10 mouse cellular contexts compared by ENCODE assay signal in genomic region chr6:31148311-31148856, GRCm38 (mm10).
DNase-seq lines count a peak whose midpoint lies in the region; ATAC-seq and TF ChIP-seq lines count a peak whose summit lies in the region.
"Had no signal": no experiment of that assay in that cellular context is flagged by ENCODE, and none has a peak within 500 bp of the region (broad histone marks: within the 10 kb centered on the region; RNA-seq: fewer than 3 reads in every experiment).

No protein-coding gene starts in this region.

- H3K27ac ChIP-seq in cerebellum, adult 2 months (ENCODE audit: insufficient read depth, low read length), result no peak overlapping the region; the same call in 1 of the 2 replicates
- H3K27ac ChIP-seq in kidney, postnatal 0 days, result peak overlapping the region; percentile 22; the same call in 1 of the 2 replicates
- H3K27ac ChIP-seq in hindbrain, embryonic 12.5 days, result no peak overlapping the region
- H3K27ac ChIP-seq: limb, embryonic 13.5 days had no signal

- H3K4me3 ChIP-seq in cerebellum, adult 2 months (replicated peaks; ENCODE audit: insufficient read depth, low read depth, low read length), result no peak overlapping the region
- no peak overlapping the region for H3K4me3 ChIP-seq in kidney, postnatal 0 days (replicated peaks; ENCODE audit: low read depth, low read length)
- H3K4me3 ChIP-seq in hindbrain, embryonic 12.5 days, result no peak overlapping the region
- H3K4me3 ChIP-seq: limb, embryonic 13.5 days had no signal

- no peaks in the 10 kb centered on the region for H3K36me3 ChIP-seq in kidney, postnatal 0 days (ENCODE audit: insufficient read depth, low read length)
- no peaks in the 10 kb centered on the region for H3K36me3 ChIP-seq in hindbrain, embryonic 12.5 days
- H3K36me3 ChIP-seq: limb, embryonic 13.5 days had no signal

- peak; percentile 64 to 80 for DNase-seq in cerebellum, adult 2 months
- no peak for DNase-seq in cerebellum, postnatal 14 days
- peak; percentile 55 for DNase-seq in urinary bladder, postnatal 14 days (ENCODE audit: low spot score)
- no peak for DNase-seq in urinary bladder, postnatal 10 days (ENCODE audit: low spot score)
- DNase-seq in kidney, postnatal 0 days (ENCODE audit: low spot score), result peak; percentile 48
- no peak for DNase-seq in spleen, postnatal 14 days (ENCODE audit: low spot score in 2 of 2)
- DNase-seq in retina, embryonic 14.5 days (ENCODE audit: low spot score), result no peak
- DNase-seq: adrenal gland, postnatal 14 days had no signal

- TF ChIP-seq POLR2A in cerebellum, adult 2 months (IDR thresholded peaks at IDR 0.05; ENCODE audit: borderline replicate concordance, insufficient read depth, low read length), result no peak

- H3K4me2 ChIP-seq in kidney, postnatal 0 days (ENCODE audit: low read length), result no peak overlapping the region
- no peak overlapping the region for H3K4me2 ChIP-seq in hindbrain, embryonic 12.5 days (replicated peaks)
- H3K4me2 ChIP-seq: limb, embryonic 13.5 days had no signal

- no peaks in the 10 kb centered on the region for H3K27me3 ChIP-seq in cerebellum, adult 2 months (ENCODE audit: control insufficient read depth, insufficient read depth, low read length)
- no peaks in the 10 kb centered on the region for H3K27me3 ChIP-seq in kidney, postnatal 0 days (ENCODE audit: insufficient read depth, low read length)
- no peaks in the 10 kb centered on the region for H3K27me3 ChIP-seq in hindbrain, embryonic 12.5 days
- H3K27me3 ChIP-seq: limb, embryonic 13.5 days had no signal

- H3K9me3 ChIP-seq in kidney, postnatal 0 days (replicated peaks; ENCODE audit: low read length), result no peaks in the 10 kb centered on the region
- no peaks in the 10 kb centered on the region for H3K9me3 ChIP-seq in hindbrain, embryonic 12.5 days (replicated peaks)
- H3K9me3 ChIP-seq: limb, embryonic 13.5 days had no signal

- H3K4me1 ChIP-seq in cerebellum, adult 2 months (ENCODE audit: control insufficient read depth, insufficient read depth, low read length), result peaks cover 29% of the 10 kb centered on the region
- no peaks in the 10 kb centered on the region for H3K4me1 ChIP-seq in kidney, postnatal 0 days (replicated peaks; ENCODE audit: insufficient read depth, low read length)
- H3K4me1 ChIP-seq in hindbrain, embryonic 12.5 days, result no peaks in the 10 kb centered on the region

- no peak overlapping the region for H3K9ac ChIP-seq in kidney, postnatal 0 days (ENCODE audit: low read depth, low read length)
- H3K9ac ChIP-seq in hindbrain, embryonic 12.5 days, result no peak overlapping the region
- H3K9ac ChIP-seq: limb, embryonic 13.5 days had no signal

- 16% methylated on average over 8 of the region's 8 CpGs for whole genome bisulfite sequencing in cerebellum, adult 2 months
- WGBS in kidney, postnatal 0 days, result 37% methylated on average over 8 of the region's 8 CpGs
- 64% methylated on average over 8 of the region's 8 CpGs for WGBS in hindbrain, embryonic 12.5 days

- ATAC-seq in kidney, postnatal 0 days (replicated peaks; ENCODE audit: low FRiP score, low read depth), result peak; percentile 83
- no peak for ATAC-seq in hindbrain, embryonic 12.5 days (ENCODE audit: low FRiP score)

- TF ChIP-seq CTCF in cerebellum, adult 2 months (IDR thresholded peaks at IDR 0.05; ENCODE audit: borderline replicate concordance, insufficient read depth, low read depth, low read length), result no peak
- no peak for TF ChIP-seq CTCF in kidney, postnatal 0 days (IDR thresholded peaks at IDR 0.05; ENCODE audit: low read depth)

Comparison
In these comparisons a context has a peak if more than half of its experiments do, and no peak if none do; other contexts are left out.
1. DNase-seq: peak in cerebellum, adult 2 months (2 of 2), urinary bladder, postnatal 14 days (single experiment) and kidney, postnatal 0 days (single experiment); none in cerebellum, postnatal 14 days (0 of 2), urinary bladder, postnatal 10 days (single experiment), spleen, postnatal 14 days (0 of 2) and retina, embryonic 14.5 days (single experiment).